Mouse (Mus musculus) forebrain, embryonic 14.5 days (tissue): ENCODE data around the gene Pex1. TPM values are rescaled to one million over a fixed set of nuclear protein-coding genes. Genes with fewer than 3 reads are reported as not detected.
A peak's percentile ranks its signal among the peaks of the same experiment; 100 is the strongest.
"Not testable (repeated sequence)": the region's sequence is repeated elsewhere in the genome, so short reads cannot be mapped to it uniquely, and the experiment has no call there.

Source experiments
- ATAC-seq: fragments of 200-750 bp; cut with Nextera tagmentation; 2 replicates; pipeline ENCODE4 v1.8.0; 2017; ENCODE audit warnings: mild to moderate bottlenecking, moderate library complexity
- DNase-seq: peaks from one replicate; pipeline ENCODE4 v3.0.0-alpha.2; 2015; ENCODE audit warnings: low spot score
- H3K27ac ChIP-seq: fragments of 300-500 bp; sonication (generic); 2 replicates; pipeline ENCODE4 v1.5.1; 2014; ENCODE audit warnings: low read depth, mild to moderate bottlenecking, control low read depth, low read length, moderate library complexity
- H3K27me3 ChIP-seq: fragments of 300-500 bp; sonication (generic); replicated peaks from 2 replicates; pipeline ENCODE4 v1.6.1; 2014; ENCODE audit warnings: low read length, control low read depth, mixed read lengths; ENCODE audit not compliant: control insufficient read depth, insufficient read depth
- H3K36me3 ChIP-seq: fragments of 300-500 bp; sonication (generic); 2 replicates; pipeline ENCODE4 v1.6.1; 2014; ENCODE audit warnings: low read length, control low read depth; ENCODE audit not compliant: control insufficient read depth, insufficient read depth
- H3K4me1 ChIP-seq: fragments of 300-500 bp; sonication (generic); 2 replicates; pipeline ENCODE4 v1.6.1; 2014; ENCODE audit warnings: antibody characterized with exemption, low read length, control low read depth; ENCODE audit not compliant: control insufficient read depth, insufficient read depth
- H3K4me2 ChIP-seq: fragments of 300-500 bp; sonication (generic); 2 replicates; pipeline ENCODE4 v1.6.1; 2014; ENCODE audit warnings: mild to moderate bottlenecking, control low read depth, low read length
- H3K4me3 ChIP-seq: fragments of 300-500 bp; sonication (generic); 2 replicates; pipeline ENCODE4 v1.5.1; 2014; ENCODE audit warnings: low read depth, low read length, control low read depth
- H3K9ac ChIP-seq: fragments of 300-500 bp; sonication (generic); 2 replicates; pipeline ENCODE4 v1.6.1; 2014; ENCODE audit warnings: mild to moderate bottlenecking, low read length, control low read depth, moderate library complexity
- H3K9me3 ChIP-seq: fragments of 300-500 bp; sonication (generic); replicated peaks from 2 replicates; pipeline ENCODE4 v1.6.1; 2016; ENCODE audit warnings: low read length, control low read depth, mixed read lengths; ENCODE audit not compliant: control insufficient read depth
- WGBS: fragments of 180-500 bp; shearing (Covaris S2); extraction: QIAGEN DNeasy Blood & Tissue Kit; methylation state at CpG from one replicate; pipeline ENCODE4 v1.1.7; 2014; 5-methylcytosine and 5-hydroxymethylcytosine counted together
- polyA plus RNA-seq: library from polyadenylated mRNA; unstranded; fragments of >200 nt; fragmentation: Nextera tagmentation; extraction: Ambion mirVana; gene quantifications from 2 replicates; pipeline ENCODE4 v1.2.1, GENCODE M21; 2014

Pex1 gene
- polyA plus RNA-seq, 1 experiment from 2014 or later = 12.2 TPM

GRCm38 (mm10) chr5:3647708-3648121 is 51.8 kb downstream of the Pex1 start:
- H3K36me3 ChIP-seq = peaks cover 15% of the 10 kb centered on the region
- peak; percentile 97 for ATAC-seq
- WGBS = 1% methylated on average over 12 of the region's 46 CpGs

GRCm38 (mm10) chr5:3648206-3648848 is 52.5 kb downstream of the Pex1 start:
- no peak for DNase-seq
- Histone ChIP-seq H3K4me2 (peak overlapping the region; percentile 58; the same call in 1 of the 2 replicates), H3K4me1 (peaks cover 8% of the 10 kb centered on the region), H3K27me3 (no peaks in the 10 kb centered on the region), H3K4me3 (no peak overlapping the region), H3K27ac (no peak overlapping the region), H3K9ac (no peak overlapping the region), H3K9me3 (no peaks in the 10 kb centered on the region), H3K36me3 (peaks cover 11% of the 10 kb centered on the region)
- 62% methylated on average over 4 of the region's 4 CpGs for WGBS
- peak; percentile 4; the same call in 1 of the 2 replicates for ATAC-seq

More at GRCm38 (mm10) chr5:3647708-3648121, 51.8 kb downstream of the Pex1 start:
- Histone ChIP-seq H3K4me1 (peaks cover 8% of the 10 kb centered on the region), H3K9ac (peak overlapping the region; percentile 90), H3K27ac (peak overlapping the region; percentile 90), H3K4me3 (peak overlapping the region; percentile 92), H3K9me3 (no peaks in the 10 kb centered on the region), H3K4me2 (peak overlapping the region; percentile 58), H3K27me3 (no peaks in the 10 kb centered on the region)
- DNase-seq = peak; percentile 92

GRCm38 (mm10) chr5:3648849-3649210 is 53.0 kb downstream of the Pex1 start:
- H3K9me3 ChIP-seq = no peaks in the 10 kb centered on the region
- H3K9ac ChIP-seq = no peak overlapping the region
- H3K4me1 ChIP-seq = peaks cover 8% of the 10 kb centered on the region
- no peaks in the 10 kb centered on the region for H3K27me3 ChIP-seq
- DNase-seq (no peak), ATAC-seq (no peak)
- H3K4me2 ChIP-seq = no peak overlapping the region
- 79% methylated on average over 4 of the region's 4 CpGs for WGBS
- no peak overlapping the region for H3K4me3 ChIP-seq
- H3K36me3 ChIP-seq = peaks cover 8% of the 10 kb centered on the region
- no peak overlapping the region for H3K27ac ChIP-seq

- no peak for ATAC-seq
- H3K36me3 ChIP-seq = no peaks in the 10 kb centered on the region
- no peak within 1 kb of the TSS for H3K4me3 ChIP-seq
- no peak within 1 kb of the TSS for H3K9ac ChIP-seq
- H3K4me1 ChIP-seq = peaks cover 3% of the 10 kb centered on the region
- H3K4me2 ChIP-seq = no peak within 1 kb of the TSS
- H3K27me3 ChIP-seq = no peaks in the 10 kb centered on the region
- DNase-seq = no peak
- 70% methylated on average over 6 of the region's 6 CpGs for WGBS
- H3K27ac ChIP-seq = no peak within 1 kb of the TSS
- H3K9me3 ChIP-seq = no peaks in the 10 kb centered on the region
Observed at GRCm38 (mm10) chr5:3650881-3651280, 55.0 kb downstream of the Pex1 start, which contains the start of gene Tmbim7. Tmbim7 (plus strand) TSS chr5:3651181.

- Histone ChIP-seq H3K9me3 (no peaks in the 10 kb centered on the region), H3K9ac (no peak overlapping the region), H3K4me2 (no peak overlapping the region), H3K27ac (no peak overlapping the region), H3K27me3 (no peaks in the 10 kb centered on the region), H3K4me1 (peaks cover 2% of the 10 kb centered on the region), H3K4me3 (no peak overlapping the region), H3K36me3 (no peaks in the 10 kb centered on the region)
- DNase-seq = no peak
- 85% methylated on average over 5 of the region's 5 CpGs for WGBS
- no peak for ATAC-seq
Observed at GRCm38 (mm10) chr5:3651621-3652020, 55.8 kb downstream of the Pex1 start.

- not testable (repeated sequence) for H3K4me2 ChIP-seq, H3K4me3 ChIP-seq, ATAC-seq, H3K9me3 ChIP-seq, DNase-seq, H3K27me3 ChIP-seq, H3K4me1 ChIP-seq, H3K27ac ChIP-seq, H3K9ac ChIP-seq, H3K36me3 ChIP-seq
- WGBS = 93% methylated on average over 15 of the region's 25 CpGs
Observed at GRCm38 (mm10) chr5:3652903-3653575, 57.2 kb downstream of the Pex1 start.

- Histone ChIP-seq H3K4me3 (no peak overlapping the region), H3K9ac (no peak overlapping the region), H3K27ac (no peak overlapping the region), H3K4me1 (no peaks in the 10 kb centered on the region), H3K27me3 (no peaks in the 10 kb centered on the region), H3K9me3 (no peaks in the 10 kb centered on the region), H3K36me3 (no peaks in the 10 kb centered on the region), H3K4me2 (no peak overlapping the region)
- WGBS = 93% methylated on average over 4 of the region's 4 CpGs
- ATAC-seq = no peak
- no peak for DNase-seq
Observed at GRCm38 (mm10) chr5:3653801-3654200, 57.9 kb downstream of the Pex1 start.

GRCm38 (mm10) chr5:3657085-3657484 is 61.2 kb downstream of the Pex1 start, which contains the start of gene Gatad1:
Gatad1 (minus strand) TSS chr5:3657185.
- DNase-seq (no peak), ATAC-seq (no peak)
- no peaks in the 10 kb centered on the region for H3K4me1 ChIP-seq
- H3K36me3 ChIP-seq = no peaks in the 10 kb centered on the region
- WGBS = 74% methylated on average over 5 of the region's 5 CpGs
- H3K9me3 ChIP-seq = no peaks in the 10 kb centered on the region
- no peak within 1 kb of the TSS for H3K9ac ChIP-seq
- no peak within 1 kb of the TSS for H3K4me2 ChIP-seq
- H3K4me3 ChIP-seq = no peak within 1 kb of the TSS
- no peak within 1 kb of the TSS for H3K27ac ChIP-seq
- no peaks in the 10 kb centered on the region for H3K27me3 ChIP-seq

- no peak overlapping the region for H3K9ac ChIP-seq
- H3K36me3 ChIP-seq = no peaks in the 10 kb centered on the region
- no peak overlapping the region for H3K27ac ChIP-seq
- no peaks in the 10 kb centered on the region for H3K9me3 ChIP-seq
- ATAC-seq = no peak
- H3K27me3 ChIP-seq = no peaks in the 10 kb centered on the region
- no peak overlapping the region for H3K4me3 ChIP-seq
- H3K4me1 ChIP-seq = no peaks in the 10 kb centered on the region
- DNase-seq = no peak
- H3K4me2 ChIP-seq = no peak overlapping the region
- 92% methylated on average over 2 of the region's 2 CpGs for WGBS
Observed at GRCm38 (mm10) chr5:3665225-3665624, 69.4 kb downstream of the Pex1 start.
